Mouse (Mus musculus) C2C12 (cell line): ENCODE data around the gene Ankrd52.

Experiments used
- CEBPB ChIP-seq: IDR thresholded peaks from one replicate; pipeline ENCODE4 v1.6.1; 2011; ENCODE audit warnings: low read depth, mild to moderate bottlenecking, control low read depth, moderate library complexity
- CTCF ChIP-seq: IDR thresholded peaks from one replicate; pipeline ENCODE4 v1.5.1; 2011; ENCODE audit not compliant: control insufficient read depth, insufficient read depth, insufficient read length
- FOSL1 ChIP-seq: IDR thresholded peaks from one replicate; pipeline ENCODE4 v1.8.0; 2011; ENCODE audit warnings: mild to moderate bottlenecking, low read length; ENCODE audit not compliant: poor library complexity, insufficient read depth, severe bottlenecking
- MAX ChIP-seq: IDR thresholded peaks from one replicate; pipeline ENCODE4 v1.6.1; 2011; ENCODE audit warnings: mild to moderate bottlenecking, control low read depth
- MYOD1 ChIP-seq: IDR thresholded peaks from one replicate; pipeline ENCODE4 v1.6.1; 2011; ENCODE audit warnings: low read depth; ENCODE audit not compliant: control insufficient read depth, insufficient read length
- USF1 ChIP-seq: IDR thresholded peaks from one replicate; pipeline ENCODE4 v1.6.1; 2011; ENCODE audit warnings: low read depth, mild to moderate bottlenecking, control low read depth, moderate library complexity

- TF ChIP-seq CTCF: no peak
- TF ChIP-seq USF1: no peak
- TF ChIP-seq MYOD1: no peak
- TF ChIP-seq MAX: no peak
- TF ChIP-seq FOSL1: no peak
- TF ChIP-seq CEBPB: no peak
Measured at GRCm38 (mm10) chr10:128391850-128392249, 14.9 kb downstream of the Ankrd52 start.
